Mouse (Mus musculus) heart, postnatal 0 days (tissue): ENCODE data around the gene Cdk12.

Experiments used
- CTCF ChIP-seq: IDR thresholded peaks from 2 replicates; pipeline ENCODE4 v1.5.1; 2016; ENCODE audit warnings: antibody characterized with exemption, control low read depth, low read depth
- EP300 ChIP-seq: IDR thresholded peaks from 2 replicates; pipeline ENCODE4 v1.6.1; 2016; ENCODE audit warnings: antibody characterized with exemption, low read depth

DNA sequence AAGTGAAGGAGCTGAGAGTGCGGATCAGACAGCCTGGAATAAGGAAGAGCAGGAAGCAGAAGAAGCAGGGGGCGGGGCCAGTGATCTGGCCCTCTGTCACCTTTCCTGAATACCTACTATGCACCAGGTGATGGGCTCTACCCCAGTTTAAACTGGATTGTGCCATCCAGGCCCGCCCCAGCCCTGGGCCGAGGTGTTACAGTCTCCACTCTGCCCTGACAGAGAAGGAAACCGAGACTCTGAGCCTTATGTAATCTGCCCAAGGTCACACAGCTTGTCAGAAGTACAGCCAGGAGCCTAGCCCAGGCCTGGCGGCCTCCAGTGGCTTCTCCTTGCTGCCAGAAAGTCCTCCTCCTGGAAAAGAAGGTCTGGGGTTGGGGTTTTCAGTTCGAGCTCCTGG is 94.9 kb downstream of the Cdk12 start:
- TF ChIP-seq EP300 (no peak), CTCF (no peak)
